Mouse (Mus musculus): ENCODE data around the gene Tmub2. TPM values are rescaled to one million over a fixed set of nuclear protein-coding genes. Genes with fewer than 3 reads are reported as not detected.

The Tmub2 gene
- total RNA-seq, 2 experiments from 2014 or later, result 67.8 to 71.4 TPM

DNA sequence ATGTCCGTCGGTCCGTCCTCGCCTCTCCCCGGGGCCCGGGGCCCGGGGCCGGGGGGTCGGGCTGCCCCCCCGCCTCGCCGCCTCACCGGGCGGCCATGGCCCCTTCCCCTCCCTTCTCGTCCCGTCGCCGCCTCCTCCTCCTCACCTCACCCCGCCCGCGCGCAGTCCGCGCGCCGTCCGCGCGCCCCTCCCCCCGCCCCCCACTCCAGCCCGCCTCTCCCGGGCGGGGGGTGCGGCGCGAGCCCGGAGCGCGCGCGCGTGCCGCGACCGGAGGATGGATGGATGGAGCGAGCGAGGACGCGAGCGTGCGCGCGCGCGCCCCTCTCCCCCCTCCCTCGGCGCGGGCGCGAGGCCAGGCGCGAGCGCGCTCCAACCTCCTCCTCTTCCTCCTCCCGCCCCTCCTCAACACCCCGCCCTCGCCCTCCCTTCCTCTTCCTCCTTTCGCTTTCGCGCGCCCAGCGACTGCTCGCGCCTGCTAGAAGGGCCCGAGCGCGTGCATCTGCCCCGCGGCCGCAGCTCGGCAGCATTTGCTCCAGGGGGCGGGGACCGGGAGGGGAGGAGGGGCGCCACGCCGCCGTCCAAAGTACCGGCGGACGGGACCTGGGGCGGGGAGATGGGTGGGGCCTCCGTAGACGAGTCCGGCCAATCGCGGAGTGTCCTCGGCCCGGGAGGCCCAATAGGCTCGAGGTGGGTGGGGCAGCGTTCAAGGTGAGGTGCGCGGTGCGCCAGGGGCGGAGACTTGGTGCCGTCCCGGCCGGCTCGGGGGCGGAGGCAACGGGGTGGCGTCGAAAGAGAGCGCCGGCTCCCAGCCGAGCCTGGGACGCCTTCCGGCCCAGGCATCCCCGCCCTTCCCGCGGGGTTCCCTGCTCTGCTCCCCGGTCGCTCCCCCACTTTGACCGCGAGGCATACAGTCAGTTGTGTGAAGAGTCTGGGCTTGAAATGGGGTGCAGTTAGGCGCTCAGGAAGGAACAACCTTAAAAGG, 12.1 kb downstream of the Tmub2 start, which contains the start of gene Atxn7l3:
TSS of gene Atxn7l3 (minus strand) at position 141 of the 982 bp plus-strand sequence.
- peak; percentile 97 to 99 for DNase-seq (ENCODE audit: low spot score in 2 of 2)
- intact Hi-C loops (cut with DNase I), result loop anchor here (1.0 to 2.0 kb wide), 3 partner anchors 20 to 111 kb away; partner anchors contain the start of gene Slc25a39

DNA sequence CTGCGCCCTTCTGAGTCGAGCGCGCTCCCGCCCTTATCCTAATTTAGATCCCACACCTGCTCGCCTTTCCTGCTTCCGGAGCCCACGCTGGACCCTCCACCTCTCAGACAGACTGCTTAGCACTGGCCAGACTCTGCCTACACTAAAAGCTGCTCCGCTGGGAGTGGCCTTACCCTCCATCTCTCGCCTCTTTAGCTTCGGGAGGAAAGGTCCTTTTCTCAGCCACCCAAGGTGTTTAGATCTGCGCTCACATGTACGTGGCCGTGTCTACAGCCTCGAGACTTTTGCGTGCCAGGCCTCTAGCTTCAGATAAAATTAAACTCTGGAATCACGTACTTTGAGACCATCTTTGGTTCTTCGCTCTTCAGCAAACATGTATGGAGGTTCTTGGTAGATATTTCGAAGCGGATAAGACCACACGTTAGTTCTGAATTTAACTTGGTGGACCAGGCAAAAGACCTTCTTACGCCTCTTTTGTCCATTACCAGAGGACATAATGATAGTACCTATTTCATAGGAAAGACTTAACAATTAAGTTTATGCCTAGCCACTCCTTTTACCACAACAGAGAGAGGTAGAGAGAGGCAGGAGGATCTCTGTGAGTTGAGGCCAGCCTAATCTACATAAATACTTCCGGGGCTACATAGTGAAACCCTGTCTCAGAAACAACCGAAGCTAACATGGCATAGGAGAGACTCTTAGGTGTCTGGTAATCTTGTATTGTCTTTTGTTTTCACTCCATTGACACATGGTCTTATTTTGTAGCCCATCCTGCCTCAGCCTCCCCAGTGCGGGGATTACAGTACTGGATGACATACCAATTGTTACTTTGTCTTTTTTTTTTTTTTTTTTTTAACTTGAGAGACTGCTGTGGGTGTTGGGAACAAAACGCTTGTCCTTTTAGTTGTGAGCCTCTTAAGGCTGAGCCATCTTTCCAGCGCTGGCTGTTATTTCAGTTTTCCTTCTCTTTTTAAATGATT, 13.1 kb downstream of the Tmub2 start:
- DNase-seq (ENCODE audit: low spot score in 2 of 2), result no peak
- intact Hi-C loops (cut with DNase I), result loop anchor here (1.0 to 2.0 kb wide), 3 partner anchors 10 to 22 kb away; no protein-coding TSS in a partner anchor

DNA sequence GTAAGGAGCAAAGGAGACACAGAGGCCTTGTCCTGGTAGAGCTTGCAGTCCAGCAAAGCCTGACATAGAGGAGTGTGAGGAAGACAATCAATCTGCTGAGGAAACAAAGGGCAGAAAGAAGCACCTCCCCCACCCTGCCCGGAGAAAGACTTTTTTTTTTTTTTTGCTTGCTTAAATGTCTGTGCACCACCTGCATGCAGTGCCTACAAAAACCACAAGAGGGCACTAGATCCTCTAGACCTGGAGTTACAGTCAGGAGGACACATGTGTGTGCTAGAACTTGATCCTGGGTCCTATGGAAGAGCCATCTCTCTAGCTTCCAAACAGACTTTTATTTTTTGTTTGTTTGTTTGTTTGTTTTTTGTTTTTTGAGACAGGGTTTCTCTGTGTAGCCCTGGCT, 15.1 kb downstream of the Tmub2 start:
- intact Hi-C loops (cut with DNase I), result no loop called here
- peak in 1 of 2 experiments; percentile 53 for DNase-seq (ENCODE audit: low spot score in 2 of 2)

DNA sequence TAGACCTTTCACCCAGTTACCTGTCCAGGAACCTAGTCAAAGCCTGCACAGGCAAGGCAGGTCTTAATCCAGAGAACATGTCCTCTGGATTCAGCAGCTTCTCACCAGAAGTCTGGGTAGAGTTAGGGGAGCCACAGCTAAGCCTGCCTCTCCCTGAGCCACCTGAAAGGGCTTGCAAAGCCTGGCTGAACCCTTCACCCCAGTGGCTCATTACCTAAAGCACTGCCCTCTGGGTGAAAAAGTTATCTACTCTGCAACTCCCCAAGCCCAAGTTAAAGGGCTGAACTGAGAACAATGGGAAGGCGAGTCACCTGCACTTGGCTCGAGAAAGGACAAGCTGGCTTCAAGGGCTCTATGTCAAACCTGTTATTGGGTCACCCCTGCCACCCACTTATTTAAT, 19.4 kb downstream of the Tmub2 start:
- DNase-seq (ENCODE audit: low spot score in 2 of 2), result no peak
- intact Hi-C loops (cut with DNase I), result no loop called here

DNA sequence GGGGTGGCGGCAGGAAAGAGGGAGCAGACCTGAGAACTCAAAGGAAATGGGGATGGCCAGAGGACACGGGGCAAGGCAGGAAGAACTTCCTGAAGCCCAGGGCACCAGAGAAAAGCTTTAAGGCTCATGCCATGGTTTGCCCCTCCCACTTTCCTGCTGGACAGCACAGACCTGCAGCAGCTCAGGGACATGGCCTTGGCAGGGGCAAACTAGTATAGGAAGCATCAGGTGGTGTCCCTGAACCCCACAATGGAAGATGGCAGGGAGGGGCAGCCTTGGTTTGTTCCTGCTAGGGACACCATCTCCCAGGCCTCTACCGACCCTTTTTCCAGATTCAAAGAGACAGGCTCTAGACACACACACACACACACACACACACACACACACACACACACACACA, 20.6 kb downstream of the Tmub2 start:
- intact Hi-C loops (cut with DNase I), result no loop called here
- DNase-seq (ENCODE audit: low spot score in 2 of 2), result no peak

DNA sequence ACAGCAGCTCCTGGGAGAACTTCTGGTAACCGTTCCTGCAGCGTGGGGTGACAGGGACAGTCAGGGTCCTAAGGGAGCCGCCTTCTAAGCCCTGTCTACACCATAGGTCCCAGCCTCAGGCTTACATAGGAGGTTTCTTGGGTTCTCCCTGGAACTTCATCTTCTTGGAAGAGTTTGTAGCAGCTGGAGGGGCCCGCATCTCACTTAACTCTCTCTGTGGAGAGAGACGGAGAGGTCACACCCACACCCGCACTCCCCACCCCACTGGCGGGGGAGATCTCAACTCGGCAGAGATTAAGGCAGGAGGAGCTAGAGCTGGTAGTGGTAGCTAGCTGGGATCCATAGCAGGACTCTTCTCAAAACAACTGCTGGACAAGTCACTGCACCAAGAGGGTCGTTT, 23.4 kb downstream of the Tmub2 start:
- DNase-seq (ENCODE audit: low spot score in 2 of 2), result no peak
- intact Hi-C loops (cut with DNase I), result loop anchor here (1.0 to 2.0 kb wide), 2 partner anchors 10 to 99 kb away; partner anchors contain the start of gene Slc25a39

DNA sequence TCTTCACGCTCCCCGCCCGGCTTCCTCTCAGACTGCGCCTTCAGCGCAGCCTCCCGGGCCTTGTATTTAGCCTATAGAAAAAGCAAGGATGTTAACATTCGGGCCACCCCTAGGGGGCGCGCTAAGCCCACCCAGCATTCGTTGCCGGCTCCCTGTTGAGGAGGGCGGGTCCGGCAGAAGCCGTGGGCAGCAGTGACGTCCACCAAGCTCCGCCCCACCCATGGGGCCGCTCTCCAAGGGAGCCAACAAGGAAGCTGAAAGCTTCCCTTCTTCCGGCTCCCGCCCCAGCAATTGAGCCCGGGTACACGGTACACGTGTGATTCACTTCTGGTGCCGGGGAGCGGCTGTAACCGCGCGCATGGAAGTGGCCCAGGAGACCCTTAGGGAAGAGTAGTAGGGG, 24.2 kb downstream of the Tmub2 start:
- intact Hi-C loops (cut with DNase I), result loop anchor here (1.0 to 2.0 kb wide), 3 partner anchors 11 to 125 kb away; partner anchors contain the start of gene Slc25a39
- DNase-seq (ENCODE audit: low spot score in 2 of 2), result peak; percentile 95 to 99

DNA sequence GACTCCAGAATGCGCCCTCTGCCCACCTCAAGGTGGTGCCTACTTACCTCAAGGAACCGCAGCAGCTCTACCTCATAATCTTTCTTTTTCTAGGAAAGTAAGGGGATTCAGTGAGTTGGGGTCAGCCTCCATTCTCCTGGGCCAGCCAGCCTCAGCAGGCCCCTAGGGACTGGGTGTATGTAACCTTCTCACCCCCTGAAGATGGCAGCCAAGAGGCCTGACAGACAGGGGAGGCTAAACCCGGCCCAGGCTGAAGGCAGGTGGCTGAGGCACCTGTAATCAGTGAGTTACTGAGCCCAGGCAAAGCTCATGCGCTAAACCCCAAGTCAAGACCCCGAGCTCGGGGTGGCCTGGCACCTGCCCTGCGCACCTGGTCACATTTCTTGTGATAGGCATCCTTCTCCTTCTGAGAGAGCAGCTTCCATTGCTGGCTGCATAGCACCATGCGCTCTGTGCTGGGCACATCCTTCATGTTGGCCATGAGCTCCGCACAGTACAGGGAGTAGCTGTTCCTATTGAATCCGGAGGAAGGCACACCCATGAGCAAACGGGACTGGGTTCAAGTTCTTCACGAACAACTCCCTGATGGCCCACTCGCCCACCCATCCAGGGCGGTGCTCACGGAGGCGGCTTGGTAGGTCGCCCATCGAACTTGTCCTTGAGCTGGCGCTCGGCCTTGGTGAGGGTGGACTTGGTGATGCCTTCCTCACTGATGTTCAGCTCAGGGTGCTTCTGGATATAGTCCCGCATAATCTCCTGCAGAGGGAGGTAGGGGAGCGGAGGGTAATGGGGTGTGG, 25.3 kb downstream of the Tmub2 start:
- intact Hi-C loops (cut with DNase I), result loop anchor here (1.0 to 2.0 kb wide), 2 partner anchors 97 to 124 kb away; partner anchors contain the start of gene Slc25a39
- DNase-seq (ENCODE audit: low spot score in 2 of 2), result no peak

DNA sequence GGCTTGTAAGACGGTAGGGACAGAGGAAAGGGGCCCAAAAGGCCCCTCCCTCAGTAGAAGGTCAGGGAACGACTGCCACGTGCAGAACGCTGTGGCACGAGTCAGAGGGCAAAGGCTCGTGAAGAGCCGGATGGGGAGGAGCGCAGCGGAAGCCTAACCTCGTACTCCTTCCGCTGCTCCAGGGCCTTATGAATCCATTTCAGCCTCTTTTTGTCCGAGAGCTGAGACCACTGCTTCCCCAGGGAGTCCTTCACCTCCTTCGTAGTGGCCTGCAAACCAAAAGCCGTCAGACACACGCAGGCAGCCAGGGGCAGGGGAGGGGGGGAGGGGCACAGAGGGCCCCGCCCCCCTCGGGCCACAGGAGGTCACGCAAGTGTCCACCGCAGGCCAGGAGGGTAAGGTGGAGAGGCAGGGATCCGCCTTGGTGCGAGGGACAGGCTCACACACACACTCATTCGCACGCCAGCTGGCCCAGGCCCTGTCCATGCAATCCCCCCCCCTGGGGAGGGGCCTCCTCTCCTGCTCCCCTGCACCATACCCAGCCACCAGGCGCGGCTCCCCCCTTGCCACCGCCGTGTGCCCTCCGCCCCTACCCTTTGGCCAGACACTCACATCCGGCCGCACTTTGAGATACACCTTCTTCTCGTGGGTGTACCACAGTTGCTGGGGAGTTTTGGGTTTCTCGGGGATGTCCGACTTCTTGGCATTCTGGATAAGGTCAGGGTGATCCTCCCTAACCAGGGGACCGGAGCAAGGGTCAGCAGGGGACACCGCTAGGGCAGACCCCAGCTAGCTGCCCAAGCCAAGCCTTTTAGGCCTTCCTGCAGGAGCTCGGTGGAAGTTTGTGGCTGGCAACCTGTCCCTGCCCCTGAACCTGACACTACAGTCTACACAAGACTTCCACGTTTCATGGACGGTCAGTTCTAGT, 26.3 kb downstream of the Tmub2 start:
- intact Hi-C loops (cut with DNase I), result no loop called here
- DNase-seq (ENCODE audit: low spot score in 2 of 2), result no peak

DNA sequence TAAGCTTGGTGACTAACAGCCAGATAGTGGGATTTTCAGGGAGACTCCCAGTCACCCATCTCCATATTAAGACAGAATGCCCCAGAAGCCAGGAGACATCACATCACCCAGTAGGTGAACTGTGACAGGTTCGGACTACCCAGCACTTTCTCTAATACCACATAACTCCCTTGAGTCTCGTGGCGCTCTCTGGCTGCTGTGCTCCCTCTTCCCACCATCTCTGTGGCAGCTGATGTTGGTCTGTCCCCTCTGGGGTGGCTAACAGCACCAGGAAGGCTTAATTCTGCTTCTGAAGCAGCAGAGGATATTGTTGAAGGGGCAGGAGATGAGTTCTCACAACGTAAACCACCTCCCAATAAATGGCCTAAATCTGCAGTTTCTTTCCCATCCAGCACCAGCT, 27.2 kb downstream of the Tmub2 start:
- no peak for DNase-seq (ENCODE audit: low spot score in 2 of 2)
- intact Hi-C loops (cut with DNase I), result no loop called here

DNA sequence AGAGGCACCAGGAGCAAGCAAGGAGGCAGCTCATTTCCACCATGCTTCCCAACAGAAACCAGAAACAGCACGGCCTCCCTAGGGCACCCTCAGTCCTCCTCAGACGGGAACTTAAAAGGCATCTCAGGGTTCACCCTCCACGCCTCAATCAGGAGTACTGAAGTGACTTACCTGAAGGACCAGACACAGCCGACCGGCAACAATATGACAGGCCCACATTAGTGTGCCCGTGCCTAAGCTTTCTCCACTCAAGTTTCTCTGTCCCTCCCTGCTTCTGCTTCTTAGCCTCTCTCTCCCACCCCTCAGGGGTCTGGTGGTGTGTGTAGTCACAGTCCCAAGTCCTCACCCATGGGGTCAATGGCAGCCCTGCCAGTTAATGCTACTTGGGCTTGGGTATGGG, 27.9 kb downstream of the Tmub2 start:
- intact Hi-C loops (cut with DNase I), result no loop called here
- DNase-seq (ENCODE audit: low spot score in 2 of 2), result peak in 1 of 2 experiments; percentile 1

DNA sequence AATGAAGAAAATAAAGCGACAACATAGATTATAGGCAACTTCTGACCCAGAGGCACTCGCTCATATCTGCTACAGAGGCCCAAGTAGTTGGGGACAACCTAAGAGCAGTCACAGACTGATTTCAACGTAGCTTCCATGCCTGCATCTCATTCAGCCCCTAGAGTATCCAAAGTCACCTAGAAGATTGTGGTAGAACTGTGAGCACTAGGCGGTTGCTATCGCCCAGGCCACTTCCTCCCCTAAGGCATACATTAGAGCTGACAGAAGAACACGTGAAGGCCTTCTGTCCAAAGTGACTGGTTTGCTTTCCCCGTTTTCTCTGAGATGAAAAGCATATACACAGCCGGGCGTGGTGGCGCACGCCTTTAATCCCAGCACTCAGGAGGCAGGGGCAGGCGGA, 29.6 kb downstream of the Tmub2 start:
- intact Hi-C loops (cut with DNase I), result no loop called here
- no peak for DNase-seq (ENCODE audit: low spot score in 2 of 2)

DNA sequence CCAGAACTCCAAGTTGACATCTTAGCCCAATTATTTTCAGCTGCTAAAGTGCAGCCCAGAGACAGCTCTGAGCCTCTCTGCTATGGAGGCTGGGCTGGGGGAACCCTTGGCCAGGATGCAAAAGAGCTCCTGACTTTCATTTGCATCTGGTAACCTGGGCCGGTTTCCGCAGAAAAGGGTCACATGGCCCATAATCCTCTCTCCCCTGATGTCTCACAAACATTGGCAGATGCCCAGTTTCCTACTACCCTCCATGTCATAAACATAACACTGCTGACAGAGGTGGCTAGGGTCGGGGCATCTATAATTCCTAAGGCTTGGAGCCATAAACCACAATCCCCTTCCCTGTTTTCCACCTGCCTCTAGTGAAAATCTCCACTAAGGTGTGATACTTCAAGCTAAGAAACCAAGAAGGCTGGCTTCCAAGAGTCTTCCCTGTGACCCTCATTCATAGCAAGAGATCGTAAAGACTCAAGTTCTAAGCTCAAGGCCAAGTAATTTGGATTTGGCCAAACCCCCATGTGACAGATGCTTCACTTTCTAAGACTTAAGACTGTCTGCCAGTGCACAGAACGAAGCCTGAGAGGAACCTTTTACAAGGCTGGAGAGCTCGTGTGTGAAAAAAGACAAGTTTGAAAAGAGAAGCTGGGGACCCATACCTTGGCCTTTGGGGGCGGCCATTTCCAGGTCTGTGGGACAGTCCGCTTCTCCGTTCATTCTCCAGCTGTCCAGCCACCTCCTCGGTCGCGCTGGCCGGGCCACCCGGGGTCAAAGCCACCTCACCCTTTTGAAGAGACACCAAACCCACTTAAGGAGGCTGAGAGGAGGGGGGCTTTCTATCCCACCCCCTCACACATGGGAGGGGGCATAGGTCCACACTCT, 31.2 kb downstream of the Tmub2 start:
- no peak for DNase-seq (ENCODE audit: low spot score in 2 of 2)
- intact Hi-C loops (cut with DNase I), result loop anchor here (1.0 to 2.0 kb wide), 2 partner anchors 19 to 91 kb away; partner anchors contain the start of genes Atxn7l3 and Slc25a39

DNA sequence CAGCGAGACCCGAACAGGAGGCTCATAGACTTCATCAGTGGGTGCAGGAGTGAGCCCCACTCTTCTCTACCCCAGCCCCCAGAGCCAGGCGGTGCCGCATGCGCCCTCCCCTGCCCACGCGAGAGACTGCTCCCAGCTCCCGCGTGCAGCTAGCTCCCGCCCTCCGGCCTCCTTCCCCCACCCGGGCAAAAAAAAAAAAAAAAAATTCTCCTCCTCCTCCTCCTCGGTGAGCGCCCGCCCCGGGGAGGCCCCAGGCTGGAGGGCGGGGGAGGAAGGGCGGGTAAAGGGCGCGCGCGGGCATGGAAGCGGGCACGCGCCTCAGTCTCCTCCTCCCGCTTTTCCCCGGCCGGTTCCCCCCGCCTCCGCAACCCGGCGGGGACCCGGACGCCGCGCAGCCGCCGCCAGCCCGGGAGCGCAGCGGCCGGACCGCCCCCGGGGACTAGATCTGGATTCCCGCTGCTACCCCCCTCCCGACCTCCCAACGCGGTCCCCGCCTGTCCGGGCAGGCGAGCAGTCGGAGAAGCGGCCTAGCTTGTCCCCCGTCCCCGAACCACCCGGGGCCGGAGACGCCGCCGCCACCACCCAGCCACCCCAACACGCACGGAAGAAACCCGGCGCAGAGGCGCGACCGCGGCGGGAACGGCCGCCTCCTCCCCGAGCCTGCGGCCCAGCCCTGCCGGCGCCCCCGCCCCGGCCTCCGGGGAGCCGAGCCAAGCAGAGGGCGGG, 32.0 kb downstream of the Tmub2 start:
- peak; percentile 84 to 86 for DNase-seq (ENCODE audit: low spot score in 2 of 2)
- intact Hi-C loops (cut with DNase I), result loop anchor here (1.0 to 2.0 kb wide), 2 partner anchors 20 to 91 kb away; partner anchors contain the start of genes Atxn7l3 and Slc25a39

DNA sequence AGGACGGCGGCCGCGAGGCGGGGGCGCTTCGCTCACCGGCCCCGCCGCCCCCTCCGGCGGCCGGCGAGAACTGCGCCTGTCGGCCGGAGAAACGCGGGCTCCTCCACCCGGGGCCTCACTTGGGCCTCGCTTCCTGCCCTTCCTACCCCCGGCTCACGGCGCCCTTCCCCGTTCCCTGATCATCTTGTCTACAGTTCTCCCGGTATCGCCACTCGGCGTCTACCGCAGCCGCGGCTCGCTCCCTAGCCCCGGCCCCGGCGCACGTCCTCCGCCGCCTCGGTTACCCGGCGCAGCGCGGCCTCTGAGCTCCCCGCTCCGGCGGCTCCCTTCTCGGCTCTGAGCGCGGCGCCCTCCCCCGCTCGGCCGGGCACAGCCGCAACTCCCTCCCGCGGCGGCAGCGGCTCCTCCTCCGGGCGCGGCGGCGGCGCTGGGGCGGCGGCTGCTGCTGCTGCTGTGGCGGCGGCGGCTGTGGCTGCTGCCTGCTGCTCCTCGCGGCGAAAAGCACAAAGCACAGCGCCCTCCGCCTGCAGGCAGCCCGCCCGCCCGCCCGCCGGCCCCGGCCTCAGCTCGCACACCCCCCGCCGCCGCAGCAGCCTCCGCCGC, 32.7 kb downstream of the Tmub2 start:
- peak; percentile 58 to 68 for DNase-seq (ENCODE audit: low spot score in 2 of 2)
- intact Hi-C loops (cut with DNase I), result loop anchor here (2.0 kb wide), 1 partner anchor 21 kb away; the partner anchor contains the start of gene Atxn7l3
